Mouse (Mus musculus) frontal cortex, postnatal 14 days (tissue): ENCODE measurements around the gene Mgat2.

Experiments
- DNase-seq, 2 experiments: peaks; one replicate each; pipeline ENCODE4 v3.0.0; 2022; ENCODE audit warnings: low spot score in 2 of 2

Mgat2 gene

GRCm38 (mm10) chr12:69179371-69179770, 4.6 kb upstream of the Mgat2 start:
- DNase-seq: no peak

GRCm38 (mm10) chr12:69181800-69182199, 2.2 kb upstream of the Mgat2 start:
- DNase-seq: no peak

GRCm38 (mm10) chr12:69184342-69185295, 662 bp downstream of the Mgat2 start:
- DNase-seq: peak in 1 of 2 experiments; percentile 53

GRCm38 (mm10) chr12:69185371-69185770, 1.4 kb downstream of the Mgat2 start:
- DNase-seq: no peak

GRCm38 (mm10) chr12:69186811-69187471, 3.0 kb downstream of the Mgat2 start:
- no peak for DNase-seq

GRCm38 (mm10) chr12:69190074-69190473, 6.1 kb downstream of the Mgat2 start:
- DNase-seq: no peak

GRCm38 (mm10) chr12:69190522-69190921, 6.6 kb downstream of the Mgat2 start:
- DNase-seq: no peak

- no peak for DNase-seq
These were observed 7.4 kb downstream of the Mgat2 start for GRCm38 (mm10) chr12:69191396-69191795.

- DNase-seq: no peak
These were observed 8.7 kb downstream of the Mgat2 start for GRCm38 (mm10) chr12:69192637-69193036.

- DNase-seq: peak; percentile 31 to 60
These were observed 12.8 kb downstream of the Mgat2 start, which contains the start of gene Gm49383 for GRCm38 (mm10) chr12:69196444-69197377. Gm49383 (minus strand) TSS chr12:69197104.

GRCm38 (mm10) chr12:69197378-69198163, 13.6 kb downstream of the Mgat2 start:
- peak in 1 of 2 experiments; percentile 19 for DNase-seq

GRCm38 (mm10) chr12:69198164-69198535, 14.2 kb downstream of the Mgat2 start, which contains the start of gene Dnaaf2:
Dnaaf2 (minus strand) TSS chr12:69198429.
- peak; percentile 49 to 58 for DNase-seq

GRCm38 (mm10) chr12:69198985-69199384, 15.0 kb downstream of the Mgat2 start:
- no peak for DNase-seq

- DNase-seq: no peak
These were observed 20.3 kb downstream of the Mgat2 start, which contains the start of gene Gm49384 for GRCm38 (mm10) chr12:69204052-69204833. Gm49384 (minus strand) TSS chr12:69204267.

GRCm38 (mm10) chr12:69207396-69207795, 23.4 kb downstream of the Mgat2 start:
- DNase-seq: no peak

GRCm38 (mm10) chr12:69207926-69208325, 24.0 kb downstream of the Mgat2 start:
- DNase-seq: no peak

GRCm38 (mm10) chr12:69208520-69208919, 24.6 kb downstream of the Mgat2 start:
- DNase-seq: no peak

GRCm38 (mm10) chr12:69210056-69210979, 26.4 kb downstream of the Mgat2 start:
- DNase-seq: no peak

GRCm38 (mm10) chr12:69211057-69211456, 27.1 kb downstream of the Mgat2 start:
- DNase-seq: no peak
